Mouse (Mus musculus) kidney, embryonic 16.5 days (tissue): Measurements from ENCODE around the gene Zfp87. TPM values are rescaled to one million over a fixed set of nuclear protein-coding genes. Genes with fewer than 3 reads are reported as not detected.
A peak's percentile ranks its signal among the peaks of the same experiment; 100 is the strongest.

Experiments used
- ATAC-seq: fragments of 200-750 bp; cut with Nextera tagmentation; 2 replicates; pipeline ENCODE4 v1.8.0; 2017; ENCODE audit warnings: moderate TSS enrichment; ENCODE audit not compliant: low FRiP score, low TSS enrichment
- H3K27ac ChIP-seq: fragments of 300-500 bp; sonication (generic); 2 replicates; pipeline ENCODE4 v1.5.1; 2014; ENCODE audit warnings: low read length
- H3K27me3 ChIP-seq: fragments of 300-500 bp; sonication (generic); 2 replicates; pipeline ENCODE4 v1.6.1; 2014; ENCODE audit warnings: low read length, control low read depth, mixed read lengths; ENCODE audit not compliant: insufficient read depth
- H3K36me3 ChIP-seq: fragments of 300-500 bp; sonication (generic); 2 replicates; pipeline ENCODE4 v1.6.1; 2014; ENCODE audit warnings: low read length, control low read depth, mixed read lengths; ENCODE audit not compliant: insufficient read depth
- H3K4me1 ChIP-seq: fragments of 300-500 bp; sonication (generic); 2 replicates; pipeline ENCODE4 v1.6.1; 2014; ENCODE audit warnings: low read length, control low read depth, mixed read lengths; ENCODE audit not compliant: insufficient read depth
- H3K4me2 ChIP-seq: fragments of 300-500 bp; sonication (generic); replicated peaks from 2 replicates; pipeline ENCODE4 v1.6.1; 2014; ENCODE audit warnings: low read depth, low read length
- H3K4me3 ChIP-seq: fragments of 300-500 bp; sonication (generic); 2 replicates; pipeline ENCODE4 v1.5.1; 2014; ENCODE audit warnings: mild to moderate bottlenecking, low read length
- H3K9ac ChIP-seq: fragments of 300-500 bp; sonication (generic); replicated peaks from 2 replicates; pipeline ENCODE4 v1.6.1; 2014; ENCODE audit warnings: low read length
- H3K9me3 ChIP-seq: fragments of 300-500 bp; sonication (generic); 2 replicates; pipeline ENCODE4 v1.6.1; 2016; ENCODE audit warnings: low read length, control low read depth
- WGBS: fragments of 180-500 bp; shearing (Covaris S2); extraction: QIAGEN DNeasy Blood & Tissue Kit; methylation state at CpG from one replicate; pipeline ENCODE4 v1.1.7; 2014; 5-methylcytosine and 5-hydroxymethylcytosine counted together
- polyA plus RNA-seq: library from polyadenylated mRNA; unstranded; fragments of >200 nt; fragmentation: Nextera tagmentation; extraction: Ambion mirVana; gene quantifications from 2 replicates; pipeline ENCODE4 v1.2.1, GENCODE M21; 2015

The Zfp87 gene
- polyA plus RNA-seq: 26.1 and 28.3 TPM in 2 replicates

DNA sequence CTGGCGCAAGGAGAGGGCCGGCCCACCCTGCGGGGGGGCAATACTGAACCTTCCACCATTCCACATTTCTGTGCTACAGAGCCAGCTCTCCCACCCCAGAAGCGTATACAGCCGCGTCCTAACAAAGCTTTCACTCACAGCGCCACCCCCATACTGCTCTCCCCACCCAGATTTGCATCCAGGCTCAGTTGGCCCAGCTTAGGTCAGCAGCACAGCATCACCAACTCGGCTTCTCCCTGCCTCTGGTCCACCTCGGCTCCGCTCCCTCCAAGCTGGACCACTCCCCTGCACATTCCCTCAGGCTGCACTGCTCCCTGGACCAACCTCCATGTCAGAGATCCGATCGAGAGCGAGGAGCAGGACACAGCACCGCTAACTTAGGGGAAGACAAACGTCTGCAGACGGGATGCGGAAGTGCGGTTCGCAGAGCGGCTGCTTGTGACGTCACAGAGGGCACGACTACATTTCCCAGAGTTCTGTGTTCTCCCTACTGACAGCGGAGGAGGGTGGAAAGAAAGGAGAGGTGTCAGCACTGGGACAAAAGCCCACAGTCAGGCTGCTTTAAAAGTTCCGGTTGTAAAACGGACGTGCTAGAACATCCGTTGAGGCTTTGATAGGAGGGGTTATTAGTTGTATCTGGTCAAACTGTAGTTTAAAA, at the start of gene Zfp87, which contains the start of gene Gm26965:
TSS of gene Zfp87 (minus strand) at position 425 of the 658 bp plus-strand sequence.
TSS of gene Gm26965 (minus strand) at position 399 of the 658 bp plus-strand sequence.
- Histone ChIP-seq H3K4me2 (peak within 1 kb of the TSS; percentile 91), H3K4me3 (peak within 1 kb of the TSS; percentile 92), H3K9ac (peak within 1 kb of the TSS; percentile 81), H3K4me1 (peaks cover 12% of the 10 kb centered on the region), H3K27me3 (no peaks in the 10 kb centered on the region), H3K9me3 (no peaks in the 10 kb centered on the region), H3K36me3 (peaks cover 2% of the 10 kb centered on the region; the same call in 1 of the 2 replicates), H3K27ac (peak within 1 kb of the TSS; percentile 79; the same call in 1 of the 2 replicates)
- WGBS: under 1% methylated on average over 27 of the region's 27 CpGs
- ATAC-seq: peak; percentile 98

- Histone ChIP-seq H3K9ac (no peak overlapping the region), H3K4me1 (no peaks in the 10 kb centered on the region), H3K36me3 (no peaks in the 10 kb centered on the region), H3K27ac (no peak overlapping the region), H3K27me3 (no peaks in the 10 kb centered on the region), H3K4me3 (no peak overlapping the region), H3K9me3 (no peaks in the 10 kb centered on the region), H3K4me2 (no peak overlapping the region)
- 76% methylated on average over 5 of the region's 5 CpGs for WGBS
- no peak for ATAC-seq
Observed at GRCm38 (mm10) chr13:67572591-67573189, 46.7 kb upstream of the Zfp87 start.

DNA sequence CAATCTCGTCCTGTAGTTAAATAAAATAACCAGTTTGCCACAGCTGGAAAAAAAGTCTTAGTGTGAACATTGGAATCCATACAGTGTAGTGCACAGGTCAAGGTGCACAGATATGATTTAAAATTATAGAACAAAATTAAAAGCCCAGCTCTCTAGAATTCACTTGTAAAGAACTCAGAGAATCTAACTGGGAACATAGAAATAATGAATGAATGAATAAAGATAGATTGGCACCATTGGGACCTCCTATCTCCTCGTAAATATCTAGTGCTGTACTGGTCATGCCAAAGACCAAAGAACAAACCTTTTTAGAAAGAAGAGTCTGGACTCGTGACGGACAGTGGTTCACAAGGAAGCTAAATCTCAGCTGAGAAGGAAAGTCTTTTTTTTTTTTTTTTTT, 27.8 kb upstream of the Zfp87 start, which contains the start of gene Zfp748:
TSS of gene Zfp748 (minus strand) at position 101 of the 400 bp plus-strand sequence.
- Histone ChIP-seq H3K27ac (peak within 1 kb of the TSS; percentile 95), H3K27me3 (no peaks in the 10 kb centered on the region), H3K36me3 (no peaks in the 10 kb centered on the region), H3K9ac (peak within 1 kb of the TSS; percentile 94), H3K4me1 (peaks cover 15% of the 10 kb centered on the region), H3K4me3 (peak within 1 kb of the TSS; percentile 91), H3K9me3 (no peaks in the 10 kb centered on the region), H3K4me2 (peak within 1 kb of the TSS; percentile 72)
- ATAC-seq: no peak
- WGBS: 80% methylated on average over 4 of the region's 4 CpGs

GRCm38 (mm10) chr13:67552505-67553346, 26.7 kb upstream of the Zfp87 start:
- WGBS: under 1% methylated on average over 44 of the region's 44 CpGs
- H3K4me3 ChIP-seq: peak overlapping the region; percentile 91
- ATAC-seq: peak; percentile 98
- no peaks in the 10 kb centered on the region for H3K27me3 ChIP-seq
- H3K4me1 ChIP-seq: peaks cover 15% of the 10 kb centered on the region
- no peaks in the 10 kb centered on the region for H3K9me3 ChIP-seq
- peak overlapping the region; percentile 94 for H3K9ac ChIP-seq
- no peaks in the 10 kb centered on the region for H3K36me3 ChIP-seq
- peak overlapping the region; percentile 72 for H3K4me2 ChIP-seq
- H3K27ac ChIP-seq: peak overlapping the region; percentile 95

DNA sequence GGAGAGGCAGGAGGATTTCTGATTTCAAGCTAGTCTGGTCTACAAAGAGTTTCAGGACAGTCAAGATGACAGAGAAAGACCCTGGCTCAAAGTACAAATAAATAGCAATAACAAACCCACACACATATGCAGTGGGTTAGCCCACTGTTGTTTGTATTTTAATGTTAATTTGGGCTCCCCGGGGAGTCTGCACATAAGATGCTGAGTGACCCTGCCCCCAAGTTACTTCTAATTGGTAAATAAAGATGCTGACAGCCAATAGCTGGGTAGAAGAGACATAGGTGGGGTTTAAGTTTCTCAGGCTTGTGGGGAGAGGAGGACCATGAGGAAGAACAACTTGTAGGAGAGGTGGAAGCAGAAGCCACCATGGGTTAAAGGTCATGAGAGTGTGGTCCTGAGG, 20.0 kb upstream of the Zfp87 start:
- H3K4me1 ChIP-seq: no peaks in the 10 kb centered on the region
- no peak for ATAC-seq
- peaks cover 7% of the 10 kb centered on the region for H3K9me3 ChIP-seq
- 78% methylated on average over 1 of the region's 1 CpGs for WGBS
- H3K4me2 ChIP-seq: no peak overlapping the region
- no peak overlapping the region for H3K27ac ChIP-seq
- no peaks in the 10 kb centered on the region for H3K27me3 ChIP-seq
- H3K36me3 ChIP-seq: peaks cover 40% of the 10 kb centered on the region
- no peak overlapping the region for H3K9ac ChIP-seq
- no peak overlapping the region for H3K4me3 ChIP-seq

DNA sequence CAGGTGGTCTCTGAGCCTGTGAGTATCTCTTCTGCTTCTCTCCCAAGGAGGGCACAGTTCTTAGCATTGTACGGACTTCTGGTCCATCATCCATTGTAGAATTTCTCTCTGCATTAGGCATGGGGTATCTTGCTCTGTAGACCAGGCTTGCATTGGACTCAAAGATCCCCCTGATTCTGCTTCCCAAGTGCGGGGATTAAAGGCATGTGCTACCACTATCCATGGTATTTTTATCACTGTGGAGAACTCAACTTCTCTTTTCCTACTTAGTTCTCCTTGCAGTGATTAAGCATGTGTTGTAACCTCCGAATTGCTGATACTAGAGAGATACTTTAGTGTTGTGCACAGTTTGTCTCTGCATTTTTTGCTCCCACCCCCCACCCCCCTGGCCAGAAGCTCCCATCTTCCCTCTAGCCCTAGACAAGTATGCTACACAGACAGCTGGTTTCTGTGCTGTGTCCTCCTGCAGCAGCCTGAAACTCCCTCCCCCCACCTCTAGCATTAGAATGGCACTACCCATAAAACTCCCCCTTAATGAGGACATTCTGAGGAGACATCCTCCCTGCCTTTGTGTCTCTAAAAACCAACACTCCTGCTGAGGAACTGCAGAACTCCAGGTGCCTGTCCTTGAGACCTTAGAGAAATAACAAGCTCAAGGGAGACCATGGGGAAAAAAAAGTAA, 1.2 kb upstream of the Zfp87 start:
- WGBS: 52% methylated on average over 3 of the region's 3 CpGs
- no peaks in the 10 kb centered on the region for H3K27me3 ChIP-seq
- H3K9me3 ChIP-seq: no peaks in the 10 kb centered on the region; the same call in 1 of the 2 replicates
- no peak overlapping the region for H3K4me2 ChIP-seq
- no peak overlapping the region for H3K4me3 ChIP-seq
- no peak overlapping the region for H3K9ac ChIP-seq
- H3K27ac ChIP-seq: no peak overlapping the region
- no peaks in the 10 kb centered on the region for H3K36me3 ChIP-seq
- H3K4me1 ChIP-seq: peaks cover 12% of the 10 kb centered on the region
- ATAC-seq: no peak

DNA sequence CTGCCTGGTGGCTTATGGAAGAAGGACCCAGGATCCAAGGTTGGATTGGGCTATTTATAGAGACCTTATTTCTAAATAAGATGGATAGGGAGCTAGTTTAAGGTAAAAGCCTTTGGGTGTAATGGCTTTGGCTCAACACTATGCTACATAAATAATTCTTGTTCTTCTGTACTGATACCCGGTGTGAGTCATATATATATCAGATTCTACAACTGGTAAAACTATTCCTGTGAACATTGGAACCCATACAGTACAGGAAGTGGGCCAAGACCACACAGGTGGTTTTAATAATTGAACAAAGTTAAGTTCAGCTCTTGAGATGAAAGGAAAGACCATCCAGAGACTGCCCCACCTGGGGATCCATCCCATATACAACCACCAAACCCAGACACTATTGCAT, 25.1 kb downstream of the Zfp87 start:
- ATAC-seq: no peak
- Histone ChIP-seq H3K4me3 (no peak overlapping the region), H3K4me2 (no peak overlapping the region), H3K36me3 (0 out of 2 replicates have a peak, but pooled peaks cover 5% of the 10 kb centered on the region), H3K27me3 (no peaks in the 10 kb centered on the region), H3K9ac (no peak overlapping the region), H3K9me3 (no peaks in the 10 kb centered on the region), H3K4me1 (peaks cover 6% of the 10 kb centered on the region), H3K27ac (no peak overlapping the region)
- whole genome bisulfite sequencing: 83% methylated on average over 1 of the region's 1 CpGs

DNA sequence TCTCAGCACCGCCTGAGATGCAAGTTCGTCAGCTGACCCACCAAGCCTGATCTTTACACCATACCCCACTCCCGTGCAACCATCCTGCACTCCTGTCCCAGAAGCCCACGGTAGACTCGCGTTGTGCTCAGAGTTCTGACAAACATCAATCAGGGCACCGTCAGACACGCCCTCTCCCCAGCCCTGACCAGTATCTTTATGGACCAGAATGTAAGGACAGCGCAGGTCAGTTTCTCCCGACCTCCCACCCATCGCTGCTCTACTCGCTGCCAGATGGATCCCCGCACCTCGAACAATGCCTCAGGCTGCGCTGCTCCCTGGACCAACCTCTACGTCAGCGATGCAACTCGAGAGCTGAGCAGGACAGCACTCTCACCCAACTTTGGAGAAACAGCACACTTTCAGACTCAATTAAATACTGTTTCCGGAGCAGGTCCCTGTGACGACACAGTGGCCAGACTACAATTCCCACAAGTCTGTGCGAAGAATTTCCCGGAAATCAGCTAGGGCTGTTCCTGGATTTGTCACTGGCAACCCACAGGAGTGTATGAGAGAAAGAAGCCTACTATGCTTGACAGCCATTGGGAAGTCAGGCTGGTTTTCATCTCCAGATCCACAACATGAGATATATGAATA, 25.8 kb downstream of the Zfp87 start, which contains the start of gene Zfp58:
TSS of gene Zfp58 (minus strand) at position 472 of the 636 bp plus-strand sequence.
- peak within 1 kb of the TSS; percentile 67 for H3K4me2 ChIP-seq
- H3K27ac ChIP-seq: peak within 1 kb of the TSS; percentile 62
- peak within 1 kb of the TSS; percentile 87 for H3K4me3 ChIP-seq
- peaks cover 6% of the 10 kb centered on the region for H3K36me3 ChIP-seq
- H3K9ac ChIP-seq: peak within 1 kb of the TSS; percentile 82
- under 1% methylated on average over 22 of the region's 22 CpGs for WGBS
- peaks cover 2% of the 10 kb centered on the region; the same call in 1 of the 2 replicates for H3K9me3 ChIP-seq
- ATAC-seq: peak; percentile 95
- H3K4me1 ChIP-seq: peaks cover 6% of the 10 kb centered on the region
- H3K27me3 ChIP-seq: no peaks in the 10 kb centered on the region

DNA sequence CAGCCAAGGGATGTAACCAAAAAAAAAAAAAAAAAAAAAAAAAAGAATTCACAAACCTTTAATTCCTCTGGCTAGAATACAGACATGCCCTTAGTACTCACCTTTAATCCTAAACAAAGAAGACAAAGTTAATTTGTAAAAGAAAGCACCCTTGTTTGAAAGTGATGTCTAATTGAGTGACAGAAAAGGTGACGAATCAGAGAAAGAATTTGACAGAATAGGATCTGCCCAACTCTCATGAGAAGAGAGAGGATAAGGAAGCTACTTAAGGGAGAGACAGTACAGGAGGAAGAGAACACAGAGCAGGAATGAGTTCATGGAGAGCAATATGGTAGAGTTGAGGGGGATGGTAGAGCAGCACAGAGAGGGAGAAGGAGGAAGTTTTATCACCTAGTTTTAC, 30.3 kb downstream of the Zfp87 start:
- H3K9me3 ChIP-seq: peaks cover 28% of the 10 kb centered on the region
- peaks cover 44% of the 10 kb centered on the region for H3K36me3 ChIP-seq
- ATAC-seq: no peak
- no peaks in the 10 kb centered on the region for H3K27me3 ChIP-seq
- H3K9ac ChIP-seq: no peak overlapping the region
- H3K4me3 ChIP-seq: no peak overlapping the region
- H3K27ac ChIP-seq: no peak overlapping the region
- H3K4me1 ChIP-seq: peaks cover 6% of the 10 kb centered on the region
- 89% methylated on average over 1 of the region's 1 CpGs for WGBS
- H3K4me2 ChIP-seq: no peak overlapping the region
